Mouse (Mus musculus) liver (tissue): Measurements from ENCODE around the gene Anxa6.

ENCODE experiments used
- DNase-seq: peaks from one replicate; pipeline ENCODE4 v3.0.0-alpha.2; 2020; ENCODE audit warnings: mixed read lengths

Anxa6 gene

GRCm38 (mm10) chr11:54988754-54989349, 44.4 kb downstream of the Anxa6 start:
- DNase-seq: no peak

GRCm38 (mm10) chr11:54987974-54988373, 45.3 kb downstream of the Anxa6 start:
- DNase-seq: peak; percentile 54

GRCm38 (mm10) chr11:54985086-54985485, 48.2 kb downstream of the Anxa6 start:
- DNase-seq: no peak

GRCm38 (mm10) chr11:54984581-54984980, 48.7 kb downstream of the Anxa6 start:
- DNase-seq: no peak

GRCm38 (mm10) chr11:54984085-54984484, 49.2 kb downstream of the Anxa6 start:
- peak; percentile 78 for DNase-seq

GRCm38 (mm10) chr11:54982520-54982919, 50.7 kb downstream of the Anxa6 start:
- no peak for DNase-seq

GRCm38 (mm10) chr11:54981630-54982029, 51.6 kb downstream of the Anxa6 start:
- no peak for DNase-seq

- DNase-seq: no peak
These were observed 55.8 kb downstream of the Anxa6 start for GRCm38 (mm10) chr11:54977385-54977937.

GRCm38 (mm10) chr11:54976351-54976750, 56.9 kb downstream of the Anxa6 start:
- DNase-seq: no peak

GRCm38 (mm10) chr11:54975756-54976155, 57.5 kb downstream of the Anxa6 start:
- DNase-seq: no peak

GRCm38 (mm10) chr11:54975340-54975739, 57.9 kb downstream of the Anxa6 start:
- DNase-seq: no peak

- DNase-seq: no peak
These were observed 58.6 kb downstream of the Anxa6 start for GRCm38 (mm10) chr11:54974639-54975038.

GRCm38 (mm10) chr11:54973481-54974212, 59.6 kb downstream of the Anxa6 start:
- peak; percentile 56 for DNase-seq

GRCm38 (mm10) chr11:54972789-54973188, 60.5 kb downstream of the Anxa6 start:
- no peak for DNase-seq

- no peak for DNase-seq
These were observed 61.1 kb downstream of the Anxa6 start for GRCm38 (mm10) chr11:54972049-54972723.

- DNase-seq: no peak
These were observed 61.7 kb downstream of the Anxa6 start for GRCm38 (mm10) chr11:54971365-54972048.

- no peak for DNase-seq
These were observed 68.0 kb downstream of the Anxa6 start for GRCm38 (mm10) chr11:54965234-54965633.

- peak; percentile 21 for DNase-seq
These were observed 70.4 kb downstream of the Anxa6 start, which contains the start of gene Tnip1 for GRCm38 (mm10) chr11:54962810-54963209. Gene Tnip1, minus strand, starts transcription at chr11:54962917.

- DNase-seq: no peak
These were observed 71.3 kb downstream of the Anxa6 start for GRCm38 (mm10) chr11:54961921-54962320.

GRCm38 (mm10) chr11:54961164-54961850, 71.9 kb downstream of the Anxa6 start:
- DNase-seq: no peak

- no peak for DNase-seq
These were observed 73.0 kb downstream of the Anxa6 start for GRCm38 (mm10) chr11:54960251-54960650.

GRCm38 (mm10) chr11:54958571-54959073, 74.6 kb downstream of the Anxa6 start:
- no peak for DNase-seq
